Mouse (Mus musculus) small intestine, adult 2 months (tissue): ENCODE measurements around the gene Alkbh7.

Experiments
- CTCF ChIP-seq: fragments of 200-500 bp; IDR thresholded peaks from 2 replicates; pipeline ENCODE4 v1.5.1; 2012; ENCODE audit warnings: low read depth, mild to moderate bottlenecking, control low read depth, inconsistent platforms, low read length, moderate library complexity, mixed read lengths; ENCODE audit not compliant: insufficient replicate concordance, insufficient read length; ENCODE audit errors: extremely low read depth
- POLR2A ChIP-seq: fragments of 200-500 bp; IDR thresholded peaks from 2 replicates; pipeline ENCODE4 v1.6.1; 2012; ENCODE audit warnings: low read depth, mild to moderate bottlenecking, control low read depth, inconsistent platforms, low read length, moderate library complexity

DNA sequence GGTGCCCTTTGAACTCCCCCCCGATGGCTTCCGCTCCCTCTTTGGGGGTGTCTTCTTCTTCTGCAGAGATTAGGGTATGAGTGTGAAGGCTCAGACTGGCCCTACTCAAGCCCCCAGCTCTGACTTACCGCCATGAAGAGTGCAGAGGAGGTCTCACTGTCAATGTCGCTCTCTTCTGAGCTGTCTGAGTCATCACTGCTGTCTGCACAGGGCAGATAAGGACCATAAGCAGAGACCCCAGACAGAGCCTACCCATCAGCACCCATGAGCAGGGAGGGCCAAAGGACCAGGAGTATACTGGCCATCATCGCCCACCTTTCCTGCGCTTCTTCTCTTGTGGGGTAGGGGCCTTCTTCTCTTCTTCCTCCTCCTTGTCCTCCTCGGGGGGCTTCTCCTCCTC is 6.9 kb downstream of the Alkbh7 start:
- no peak for TF ChIP-seq CTCF
- no peak for TF ChIP-seq POLR2A
